Mouse (Mus musculus): Measurements from ENCODE around the gene Ccdc88a.
A peak's percentile ranks its signal among the peaks of the same experiment; 100 is the strongest.
"Not testable (repeated sequence)": the region's sequence is repeated elsewhere in the genome, so short reads cannot be mapped to it uniquely, and the experiment has no call there.

The Ccdc88a gene

DNA sequence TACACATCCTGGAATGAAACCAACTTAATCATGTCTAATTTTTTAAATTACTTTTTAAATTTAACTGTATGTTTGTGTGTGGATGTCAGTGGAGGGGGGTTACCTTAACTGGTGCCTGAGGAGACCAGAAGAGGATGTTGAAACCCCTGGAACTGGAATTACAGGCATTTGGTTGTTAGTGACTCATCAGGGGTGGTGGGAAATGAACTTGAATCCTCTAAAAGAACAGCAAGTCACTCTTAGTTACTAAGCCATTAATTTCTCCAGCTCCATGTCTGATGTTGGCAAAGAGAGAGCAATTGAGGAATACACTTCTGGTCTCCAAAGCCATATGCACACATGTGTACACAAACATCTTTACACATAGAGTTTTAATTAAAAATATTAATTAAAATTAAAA lies 101.2 kb downstream of the Ccdc88a start:
- no peak for DNase-seq

GRCm38 (mm10) chr11:29493135-29493534 lies 119.7 kb downstream of the Ccdc88a start:
- DNase-seq: no peak

- DNase-seq: no peak
Measured at GRCm38 (mm10) chr11:29496962-29497361, 123.5 kb downstream of the Ccdc88a start.

- DNase-seq: no peak
Measured at GRCm38 (mm10) chr11:29503948-29504893, 130.8 kb downstream of the Ccdc88a start.

GRCm38 (mm10) chr11:29504899-29505625 lies 131.6 kb downstream of the Ccdc88a start:
- no peak for DNase-seq

GRCm38 (mm10) chr11:29509421-29509820 lies 136.0 kb downstream of the Ccdc88a start:
- no peak for DNase-seq

DNA sequence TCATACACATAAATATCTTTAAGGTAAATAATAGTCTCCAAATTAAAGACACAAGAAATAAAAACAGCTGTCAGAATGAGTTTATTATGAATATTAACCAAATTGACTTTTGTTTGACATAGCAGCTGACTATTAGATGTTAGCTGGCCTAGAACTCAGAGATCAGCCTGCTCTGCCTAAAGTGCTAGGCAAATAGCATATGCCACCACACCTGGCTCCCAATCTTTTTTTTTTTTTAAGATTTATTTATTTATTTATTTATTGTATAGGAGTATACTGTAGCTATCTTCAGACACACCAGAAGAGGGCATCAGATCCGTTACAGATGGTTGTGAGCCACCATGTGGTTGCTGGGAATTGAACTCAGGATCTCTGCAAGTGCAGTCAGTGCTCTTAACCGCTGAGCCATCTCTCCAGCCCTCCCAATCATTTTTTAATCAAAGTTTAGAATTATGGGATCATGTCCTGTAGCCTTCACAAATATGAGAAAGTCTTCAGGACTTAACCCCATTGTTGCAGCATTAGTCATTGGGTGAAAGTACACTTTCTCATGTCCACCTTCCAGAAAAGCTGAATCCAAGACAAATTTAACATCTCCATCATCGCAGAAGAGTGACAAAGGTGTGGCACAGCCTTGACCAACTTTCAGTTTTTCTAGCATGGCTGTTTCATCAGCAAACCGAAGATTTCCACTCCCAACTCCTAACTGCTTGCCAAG lies 139.5 kb downstream of the Ccdc88a start:
- DNase-seq: no peak

- DNase-seq: no peak
Measured at GRCm38 (mm10) chr11:29514325-29514681, 140.8 kb downstream of the Ccdc88a start.

DNA sequence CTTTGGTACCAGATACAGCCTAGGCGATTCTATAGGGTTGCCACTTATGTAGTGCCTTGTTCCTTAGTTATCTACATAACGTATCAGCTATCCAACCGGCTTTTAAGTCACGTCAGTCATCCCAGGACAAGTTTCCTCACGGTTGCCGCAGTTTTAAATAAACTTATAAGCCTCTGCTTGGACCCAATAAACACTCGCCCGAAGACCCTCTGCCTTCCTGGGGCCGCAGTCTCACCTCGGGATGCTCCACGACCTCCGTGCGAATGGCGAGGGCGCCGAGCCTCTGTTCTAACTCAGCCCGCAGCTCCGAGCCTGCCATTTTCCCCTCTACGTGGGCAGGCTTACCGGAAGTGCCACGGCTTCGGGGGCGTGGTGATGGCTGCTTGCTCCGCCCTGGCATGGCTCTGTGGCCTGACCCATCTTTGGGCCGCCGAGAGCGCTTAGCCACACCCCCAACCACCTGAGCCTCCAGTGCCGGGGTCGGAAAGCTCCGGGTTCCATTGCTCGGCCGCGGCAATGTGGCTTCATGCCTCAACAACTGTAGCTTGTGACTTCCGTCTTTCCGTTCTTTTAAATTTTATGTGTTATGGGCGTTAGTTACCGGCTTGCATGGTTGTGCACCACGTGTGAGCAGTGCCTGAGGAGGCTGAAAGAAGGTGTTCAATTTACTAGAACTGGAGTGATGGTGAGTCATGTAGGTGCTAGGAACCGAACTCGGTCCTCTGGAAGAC lies 141.4 kb downstream of the Ccdc88a start, which contains the start of gene Prorsd1:
Prorsd1 (minus strand) TSS at position 352 of the 731 bp plus-strand sequence.
- DNase-seq: peak; percentile 75

- DNase-seq: peak; percentile 81
Measured at GRCm38 (mm10) chr11:29525988-29526794, 152.7 kb downstream of the Ccdc88a start, which contains the start of gene Mtif2. Gene Mtif2, plus strand, starts transcription at chr11:29526408.

GRCm38 (mm10) chr11:29538201-29538600 lies 164.7 kb downstream of the Ccdc88a start:
- no peak for DNase-seq

- no peak for DNase-seq
Measured at GRCm38 (mm10) chr11:29544225-29544945, 170.9 kb downstream of the Ccdc88a start.

DNA sequence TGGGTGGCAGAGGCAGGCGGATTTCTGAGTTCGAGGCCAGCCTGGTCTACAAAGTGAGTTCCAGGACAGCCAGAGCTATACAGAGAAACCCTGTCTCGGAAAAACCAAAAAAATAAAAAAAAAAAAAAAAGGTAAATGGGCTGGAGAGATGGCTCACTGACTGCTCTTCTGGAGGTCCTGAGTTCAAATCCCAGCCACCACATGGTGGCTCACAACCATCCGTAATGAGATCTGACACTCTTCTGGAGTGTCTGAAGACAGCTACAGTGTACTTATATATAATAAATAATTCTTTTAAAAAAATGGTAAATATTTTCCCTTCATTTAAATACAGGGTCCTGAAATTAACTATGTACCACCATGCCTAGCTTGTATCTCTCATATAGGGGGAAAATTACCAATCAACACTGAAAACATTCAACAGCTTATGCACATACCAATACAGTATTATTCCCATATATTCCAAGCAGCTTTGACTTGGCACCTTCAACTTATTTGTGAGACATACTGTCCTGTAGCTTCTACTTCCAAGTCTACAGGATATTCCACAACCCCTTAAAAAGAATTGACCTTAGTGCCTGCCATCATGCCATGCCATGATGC lies 171.8 kb downstream of the Ccdc88a start:
- not testable (repeated sequence) for DNase-seq

DNA sequence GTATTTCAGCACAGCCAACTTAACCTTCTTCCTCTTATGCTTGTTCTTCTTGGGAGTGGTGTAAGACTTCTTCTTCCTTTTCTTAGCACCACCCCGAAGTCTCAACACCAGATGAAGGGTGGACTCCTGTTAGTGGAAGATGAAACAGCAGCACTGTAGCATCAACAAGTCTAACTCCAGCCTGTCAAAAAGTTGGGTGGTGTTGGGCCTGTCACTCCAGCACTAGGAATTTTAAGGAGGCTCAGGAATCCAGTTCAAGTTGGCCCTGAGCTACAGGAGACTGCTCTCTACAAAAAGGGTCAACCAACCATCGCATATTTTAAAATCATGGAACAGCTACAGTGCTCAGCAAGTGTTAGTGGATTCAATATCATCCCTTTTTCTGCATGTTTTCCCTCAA lies 172.8 kb downstream of the Ccdc88a start:
- DNase-seq: not testable (repeated sequence)

- no peak for DNase-seq
Measured at GRCm38 (mm10) chr11:29546762-29547161, 173.3 kb downstream of the Ccdc88a start.

DNA sequence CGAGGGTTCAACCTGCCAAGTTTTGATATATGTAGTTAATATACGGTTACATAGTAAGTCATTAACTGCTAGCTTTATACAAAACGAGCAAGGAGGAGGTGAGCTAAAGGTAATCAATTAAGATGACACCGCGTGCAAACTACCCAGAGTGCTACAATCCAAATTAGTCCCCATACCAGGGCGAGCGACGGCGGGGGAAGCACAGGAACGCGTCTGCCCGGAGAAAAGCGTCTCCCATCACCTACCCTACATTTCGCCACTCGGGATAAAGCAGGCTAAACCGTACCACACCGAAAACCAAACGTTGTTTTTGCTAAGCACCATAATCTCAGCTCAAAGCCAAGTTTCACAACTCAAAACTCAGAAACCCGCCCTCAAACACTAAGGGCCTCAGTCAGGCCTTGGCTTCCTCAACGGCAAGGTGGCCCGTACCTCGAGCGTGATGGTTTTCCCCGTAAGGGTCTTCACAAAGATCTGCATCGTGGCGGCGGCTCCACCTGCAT lies 173.8 kb downstream of the Ccdc88a start:
- peak; percentile 14 for DNase-seq

GRCm38 (mm10) chr11:29547752-29548503 lies 174.5 kb downstream of the Ccdc88a start, which contains the start of the genes Clhc1 and Rps27a:
Gene Clhc1, plus strand, starts transcription at chr11:29547950.
Gene Rps27a, minus strand, starts transcription at chr11:29548109.
- DNase-seq: peak; percentile 92

- DNase-seq: no peak
Measured at GRCm38 (mm10) chr11:29548504-29549424, 175.3 kb downstream of the Ccdc88a start.
